Mouse (Mus musculus) liver, adult 2 months (tissue): ENCODE data around the gene Npdc1. TPM values are rescaled to one million over a fixed set of nuclear protein-coding genes. Genes with fewer than 3 reads are reported as not detected.
A peak's percentile ranks its signal among the peaks of the same experiment; 100 is the strongest.

ENCODE experiments used
- DNase-seq: peaks from one replicate; pipeline ENCODE4 v3.0.0-alpha.2; 2011; ENCODE audit warnings: low read depth, low spot score; ENCODE audit errors: extremely low read depth
- H3K27ac ChIP-seq: fragments of 200-500 bp; replicated peaks from 2 replicates; pipeline ENCODE4 v1.5.1; 2012; ENCODE audit warnings: low read depth, mild to moderate bottlenecking, control low read depth, inconsistent platforms, low read length; ENCODE audit not compliant: insufficient read depth
- H3K27me3 ChIP-seq: fragments of 200-500 bp; 2 replicates; pipeline ENCODE4 v1.6.1; 2012; ENCODE audit warnings: mild to moderate bottlenecking, moderate library complexity, low read length, inconsistent platforms; ENCODE audit not compliant: control insufficient read depth, insufficient read depth
- H3K36me3 ChIP-seq: fragments of 200-500 bp; 2 replicates; pipeline ENCODE4 v1.6.1; 2012; ENCODE audit warnings: low read length, inconsistent platforms; ENCODE audit not compliant: control insufficient read depth, insufficient read depth
- H3K4me1 ChIP-seq: fragments of 200-500 bp; 2 replicates; pipeline ENCODE4 v1.6.1; 2011; ENCODE audit warnings: low read length; ENCODE audit not compliant: control insufficient read depth, insufficient read depth
- H3K4me3 ChIP-seq: fragments of 200-500 bp; 2 replicates; pipeline ENCODE4 v1.5.1; 2011; ENCODE audit warnings: low read depth, mild to moderate bottlenecking, control low read depth, low read length, moderate library complexity; ENCODE audit not compliant: insufficient read depth
- H3K79me2 ChIP-seq: fragments of 200-500 bp; 2 replicates; pipeline ENCODE4 v1.6.1; 2012; ENCODE audit warnings: inconsistent platforms, mild to moderate bottlenecking, low read length, moderate library complexity; ENCODE audit not compliant: control insufficient read depth, insufficient read depth
- H3K9ac ChIP-seq: fragments of 200-500 bp; 2 replicates; pipeline ENCODE4 v1.6.1; 2012; ENCODE audit warnings: low read depth, mild to moderate bottlenecking, control low read depth, inconsistent platforms, low read length
- CTCF ChIP-seq: fragments of 200-500 bp; IDR thresholded peaks from 2 replicates; pipeline ENCODE4 v1.5.1; 2011; ENCODE audit warnings: low read depth, low read length, control low read depth
- POLR2A ChIP-seq: fragments of 200-500 bp; IDR thresholded peaks from 2 replicates; pipeline ENCODE4 v1.6.1; 2011; ENCODE audit warnings: low read length, control low read depth; ENCODE audit not compliant: insufficient read depth; ENCODE audit errors: extremely low read depth
- whole genome bisulfite sequencing: fragments of 180-500 bp; shearing (Covaris S2); methylation state at CpG from one replicate; pipeline ENCODE4 v1.1.7; 2018; 5-methylcytosine and 5-hydroxymethylcytosine counted together
- polyA plus RNA-seq: library from polyadenylated mRNA; depleted of rRNA; stranded (reverse); fragments of >200 nt; gene quantifications from 2 replicates; pipeline ENCODE4 v1.2.3, GENCODE M21; 2012; rRNA removed
- total RNA-seq: library from RNA; depleted of rRNA; stranded (reverse); fragments of >200 nt; gene quantifications from 2 replicates; pipeline ENCODE4 v1.2.3, GENCODE M21; 2014; rRNA removed

The Npdc1 gene
- total and polyA plus RNA-seq, 2 experiments: 1.7 to 8.9 TPM

- Histone ChIP-seq H3K79me2 (no peaks in the 10 kb centered on the region), H3K27me3 (no peaks in the 10 kb centered on the region), H3K4me3 (no peak overlapping the region), H3K27ac (no peak overlapping the region), H3K9ac (no peak overlapping the region), H3K36me3 (no peaks in the 10 kb centered on the region), H3K4me1 (peaks cover 5% of the 10 kb centered on the region; the same call in 1 of the 2 replicates)
- 81% methylated on average over 8 of the region's 8 CpGs for WGBS
- DNase-seq: peak; percentile 72
- TF ChIP-seq CTCF: no peak
- no peak for TF ChIP-seq POLR2A
Observed at GRCm38 (mm10) chr2:25450853-25451647, 51.9 kb downstream of the Npdc1 start.

- DNase-seq: peak; percentile 78
- TF ChIP-seq CTCF: no peak
- no peak for TF ChIP-seq POLR2A
- WGBS: 17% methylated on average over 1 of the region's 1 CpGs
Observed at GRCm38 (mm10) chr2:25452951-25453350, 53.8 kb downstream of the Npdc1 start.

GRCm38 (mm10) chr2:25456205-25456953, 57.2 kb downstream of the Npdc1 start, which contains the start of gene Clic3:
Gene Clic3, plus strand, starts transcription at chr2:25456838.
- Histone ChIP-seq H3K4me1 (peaks cover 23% of the 10 kb centered on the region), H3K9ac (no peak within 1 kb of the TSS), H3K79me2 (no peaks in the 10 kb centered on the region), H3K27me3 (no peaks in the 10 kb centered on the region), H3K4me3 (no peak within 1 kb of the TSS), H3K36me3 (no peaks in the 10 kb centered on the region; the same call in 1 of the 2 replicates), H3K27ac (no peak within 1 kb of the TSS)
- 62% methylated on average over 14 of the region's 14 CpGs for WGBS
- TF ChIP-seq POLR2A (no peak), CTCF (no peak)
- no peak for DNase-seq

More at GRCm38 (mm10) chr2:25452951-25453350, 53.8 kb downstream of the Npdc1 start:
- H3K9ac ChIP-seq: no peak overlapping the region
- no peak overlapping the region for H3K4me3 ChIP-seq
- H3K36me3 ChIP-seq: no peaks in the 10 kb centered on the region
- H3K4me1 ChIP-seq: peaks cover 5% of the 10 kb centered on the region; the same call in 1 of the 2 replicates
- no peaks in the 10 kb centered on the region for H3K27me3 ChIP-seq
- no peaks in the 10 kb centered on the region for H3K79me2 ChIP-seq
- H3K27ac ChIP-seq: peak overlapping the region; percentile 67

DNA sequence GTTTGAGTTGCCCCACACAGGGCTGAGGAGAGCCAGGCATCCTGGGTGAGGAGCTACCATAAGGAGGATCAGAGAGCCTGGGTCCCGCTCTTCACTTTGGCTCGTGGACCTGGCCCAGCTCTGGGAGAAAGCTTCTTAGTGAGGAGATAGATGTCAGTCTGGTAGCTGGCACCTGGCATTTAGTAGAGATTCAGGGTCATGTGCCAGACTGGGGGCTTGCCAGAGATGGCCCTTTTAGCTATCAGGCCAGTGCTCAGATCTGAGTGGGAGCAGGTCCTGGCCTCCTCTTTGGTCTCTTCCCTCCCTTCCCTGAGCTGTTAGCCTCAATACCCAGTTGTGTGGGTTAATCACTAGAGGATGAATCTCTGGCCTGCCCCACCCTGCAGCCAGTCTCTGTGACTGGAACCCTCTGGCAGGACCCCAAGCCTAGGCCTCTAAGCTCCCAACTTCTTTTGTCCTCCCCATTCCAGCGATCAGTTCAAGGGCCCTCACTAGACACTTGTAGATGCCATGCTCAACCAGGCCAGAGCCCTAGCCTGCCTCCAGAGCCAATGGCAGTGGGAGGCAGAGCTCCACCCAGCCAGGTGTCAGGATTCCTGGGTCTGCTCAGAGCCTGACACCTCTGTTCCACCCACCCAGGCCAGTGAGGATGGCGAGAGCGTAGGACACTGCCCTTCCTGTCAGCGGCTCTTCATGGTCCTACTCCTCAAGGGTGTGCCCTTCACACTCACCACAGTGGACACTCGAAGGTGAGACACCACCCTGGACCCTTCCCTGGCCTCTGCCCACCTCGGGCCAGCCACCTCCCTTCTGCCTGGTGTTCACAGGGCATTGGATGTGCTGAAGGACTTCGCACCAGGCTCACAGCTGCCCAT, 58.1 kb downstream of the Npdc1 start:
- TF ChIP-seq POLR2A (no peak), CTCF (no peak)
- Histone ChIP-seq H3K79me2 (no peaks in the 10 kb centered on the region), H3K9ac (no peak overlapping the region), H3K36me3 (no peaks in the 10 kb centered on the region; the same call in 1 of the 2 replicates), H3K27me3 (no peaks in the 10 kb centered on the region), H3K4me1 (peaks cover 29% of the 10 kb centered on the region), H3K27ac (no peak overlapping the region), H3K4me3 (no peak overlapping the region)
- 86% methylated on average over 9 of the region's 9 CpGs for WGBS
- DNase-seq: no peak

- DNase-seq: peak; percentile 40
- no peaks in the 10 kb centered on the region for H3K79me2 ChIP-seq
- TF ChIP-seq POLR2A (no peak), CTCF (no peak)
- no peak overlapping the region for H3K4me3 ChIP-seq
- H3K4me1 ChIP-seq: peaks cover 30% of the 10 kb centered on the region
- H3K27ac ChIP-seq: no peak overlapping the region
- no peaks in the 10 kb centered on the region; the same call in 1 of the 2 replicates for H3K36me3 ChIP-seq
- no peak overlapping the region for H3K9ac ChIP-seq
- no peaks in the 10 kb centered on the region for H3K27me3 ChIP-seq
- 76% methylated on average over 5 of the region's 5 CpGs for WGBS
Observed at GRCm38 (mm10) chr2:25458911-25459310, 59.8 kb downstream of the Npdc1 start.

Other genes starting within 250 kb of the Npdc1 start
Only the 30 nearest of the 40 such genes appear.
- 80.5 and 129 TPM in 2 replicates for gene Tubb4b, start 174.6 kb upstream of the Npdc1 start, total RNA-seq
- gene Tubb4b, start 174.6 kb upstream of the Npdc1 start, polyA plus RNA-seq: 253 and 254 TPM in 2 replicates
- not detected in 2 replicates for gene Slc34a3, start 165.0 kb upstream of the Npdc1 start, total RNA-seq
- gene Slc34a3, start 165.0 kb upstream of the Npdc1 start, polyA plus RNA-seq: not detected in 2 replicates
- gene Rnf224, start 162.6 kb upstream of the Npdc1 start, total RNA-seq: not detected in 2 replicates
- not detected in 2 replicates for gene Rnf224, start 162.6 kb upstream of the Npdc1 start, polyA plus RNA-seq
- gene Rnf208, start 157.1 kb upstream of the Npdc1 start, total RNA-seq: not detected in 2 replicates
- 0.27 and 0.48 TPM in 2 replicates for gene Rnf208, start 157.1 kb upstream of the Npdc1 start, polyA plus RNA-seq
- gene Cysrt1, start 156.9 kb upstream of the Npdc1 start, total RNA-seq: not detected in 2 replicates
- gene Cysrt1, start 156.9 kb upstream of the Npdc1 start, polyA plus RNA-seq: 0.17 TPM in 1 of 2 replicates, not detected in the other
- 2.2 and 3.4 TPM in 2 replicates for gene AL732309.1, start 152.5 kb upstream of the Npdc1 start, total RNA-seq
- 4.0 and 7.3 TPM in 2 replicates for gene AL732309.1, start 152.5 kb upstream of the Npdc1 start, polyA plus RNA-seq
- 13.8 and 14.5 TPM in 2 replicates for gene Tmem203, start 143.9 kb upstream of the Npdc1 start, total RNA-seq
- gene Tmem203, start 143.9 kb upstream of the Npdc1 start, polyA plus RNA-seq: 38.5 and 43.7 TPM in 2 replicates
- gene Tprn, start 136.7 kb upstream of the Npdc1 start, total RNA-seq: 0.55 and 2.6 TPM in 2 replicates
- gene Tprn, start 136.7 kb upstream of the Npdc1 start, polyA plus RNA-seq: 4.2 and 4.3 TPM in 2 replicates
- gene Ssna1, start 126.9 kb upstream of the Npdc1 start, total RNA-seq: 12.7 and 17.6 TPM in 2 replicates
- gene Ssna1, start 126.9 kb upstream of the Npdc1 start, polyA plus RNA-seq: 23.0 and 25.5 TPM in 2 replicates
- gene Anapc2, start 126.9 kb upstream of the Npdc1 start, total RNA-seq: 24.0 and 24.6 TPM in 2 replicates
- gene Anapc2, start 126.9 kb upstream of the Npdc1 start, polyA plus RNA-seq: 45.8 and 52.1 TPM in 2 replicates
- not detected in 2 replicates for gene Tmem210, start 111.2 kb upstream of the Npdc1 start, total RNA-seq
- not detected in 2 replicates for gene Tmem210, start 111.2 kb upstream of the Npdc1 start, polyA plus RNA-seq
- not detected in 2 replicates for gene Lrrc26, start 109.4 kb upstream of the Npdc1 start, total RNA-seq
- 0.07 and 0.10 TPM in 2 replicates for gene Lrrc26, start 109.4 kb upstream of the Npdc1 start, polyA plus RNA-seq
- gene Grin1, start 80.2 kb upstream of the Npdc1 start, total RNA-seq: 0.07 TPM in 1 of 2 replicates, not detected in the other
- gene Grin1, start 80.2 kb upstream of the Npdc1 start, polyA plus RNA-seq: not detected in 2 replicates
- 17.3 and 19.5 TPM in 2 replicates for gene Man1b1, start 67.0 kb upstream of the Npdc1 start, total RNA-seq
- 8.1 TPM in 2 replicates for gene Man1b1, start 67.0 kb upstream of the Npdc1 start, polyA plus RNA-seq
- 26.9 and 30.1 TPM in 2 replicates for gene Dpp7, start 43.0 kb upstream of the Npdc1 start, total RNA-seq
- 28.6 and 45.1 TPM in 2 replicates for gene Dpp7, start 43.0 kb upstream of the Npdc1 start, polyA plus RNA-seq
- gene Uap1l1, start 33.7 kb upstream of the Npdc1 start, total RNA-seq: 3.3 and 5.4 TPM in 2 replicates
- gene Uap1l1, start 33.7 kb upstream of the Npdc1 start, polyA plus RNA-seq: 3.0 and 8.1 TPM in 2 replicates
- 0.47 TPM in 1 of 2 replicates, not detected in the other for gene Sapcd2, start 27.0 kb upstream of the Npdc1 start, total RNA-seq
- gene Sapcd2, start 27.0 kb upstream of the Npdc1 start, polyA plus RNA-seq: not detected in 2 replicates
- gene Entpd2, start 3.5 kb upstream of the Npdc1 start, total RNA-seq: 0.87 and 0.92 TPM in 2 replicates
- gene Entpd2, start 3.5 kb upstream of the Npdc1 start, polyA plus RNA-seq: 5.6 and 9.7 TPM in 2 replicates
- gene Fut7, start 23.9 kb downstream of the Npdc1 start, total RNA-seq: 0.13 TPM in 1 of 2 replicates, not detected in the other
- gene Fut7, start 23.9 kb downstream of the Npdc1 start, polyA plus RNA-seq: 0.07 and 0.21 TPM in 2 replicates
- gene Abca2, start 29.4 kb downstream of the Npdc1 start, total RNA-seq: 11.1 and 13.4 TPM in 2 replicates
- gene Abca2, start 29.4 kb downstream of the Npdc1 start, polyA plus RNA-seq: 40.9 and 48.7 TPM in 2 replicates
- gene Clic3, start 57.5 kb downstream of the Npdc1 start, total RNA-seq: 0.18 and 0.54 TPM in 2 replicates
- 6.2 and 9.2 TPM in 2 replicates for gene Clic3, start 57.5 kb downstream of the Npdc1 start, polyA plus RNA-seq
- 30.6 and 36.8 TPM in 2 replicates for gene Paxx, start 61.7 kb downstream of the Npdc1 start, total RNA-seq
- gene Paxx, start 61.7 kb downstream of the Npdc1 start, polyA plus RNA-seq: 173 and 181 TPM in 2 replicates
- gene Ptgds, start 70.7 kb downstream of the Npdc1 start, total RNA-seq: 7.7 and 8.9 TPM in 2 replicates
- gene Ptgds, start 70.7 kb downstream of the Npdc1 start, polyA plus RNA-seq: 18.7 and 40.2 TPM in 2 replicates
- gene Lcn12, start 94.6 kb downstream of the Npdc1 start, total RNA-seq: 0.40 TPM in 1 of 2 replicates, not detected in the other
- gene Lcn12, start 94.6 kb downstream of the Npdc1 start, polyA plus RNA-seq: 0.25 and 0.27 TPM in 2 replicates
- gene Fbxw5, start 101.4 kb downstream of the Npdc1 start, total RNA-seq: 18.6 and 24.0 TPM in 2 replicates
- gene Fbxw5, start 101.4 kb downstream of the Npdc1 start, polyA plus RNA-seq: 18.8 and 19.4 TPM in 2 replicates
- 589 and 721 TPM in 2 replicates for gene C8g, start 102.4 kb downstream of the Npdc1 start, total RNA-seq
- 881 and 939 TPM in 2 replicates for gene C8g, start 102.4 kb downstream of the Npdc1 start, polyA plus RNA-seq
- 4.0 and 5.2 TPM in 2 replicates for gene Traf2, start 147.6 kb downstream of the Npdc1 start, total RNA-seq
- 7.0 and 9.9 TPM in 2 replicates for gene Traf2, start 147.6 kb downstream of the Npdc1 start, polyA plus RNA-seq
- gene Edf1, start 158.5 kb downstream of the Npdc1 start, total RNA-seq: 206 and 247 TPM in 2 replicates
- 153 and 186 TPM in 2 replicates for gene Edf1, start 158.5 kb downstream of the Npdc1 start, polyA plus RNA-seq
- 7.5 and 7.8 TPM in 2 replicates for gene Mamdc4, start 175.5 kb downstream of the Npdc1 start, total RNA-seq
- 1.5 and 2.0 TPM in 2 replicates for gene Mamdc4, start 175.5 kb downstream of the Npdc1 start, polyA plus RNA-seq
- 6.7 and 8.2 TPM in 2 replicates for gene Phpt1, start 175.9 kb downstream of the Npdc1 start, total RNA-seq
- 38.3 and 39.4 TPM in 2 replicates for gene Phpt1, start 175.9 kb downstream of the Npdc1 start, polyA plus RNA-seq